Mouse (Mus musculus): ENCODE results near the gene Akap13.

Akap13 gene

GRCm38 (mm10) chr7:75460290-75460689 is 5.0 kb downstream of the Akap13 start:
- no peak for DNase-seq (ENCODE audit: low spot score in 2 of 2)

DNA sequence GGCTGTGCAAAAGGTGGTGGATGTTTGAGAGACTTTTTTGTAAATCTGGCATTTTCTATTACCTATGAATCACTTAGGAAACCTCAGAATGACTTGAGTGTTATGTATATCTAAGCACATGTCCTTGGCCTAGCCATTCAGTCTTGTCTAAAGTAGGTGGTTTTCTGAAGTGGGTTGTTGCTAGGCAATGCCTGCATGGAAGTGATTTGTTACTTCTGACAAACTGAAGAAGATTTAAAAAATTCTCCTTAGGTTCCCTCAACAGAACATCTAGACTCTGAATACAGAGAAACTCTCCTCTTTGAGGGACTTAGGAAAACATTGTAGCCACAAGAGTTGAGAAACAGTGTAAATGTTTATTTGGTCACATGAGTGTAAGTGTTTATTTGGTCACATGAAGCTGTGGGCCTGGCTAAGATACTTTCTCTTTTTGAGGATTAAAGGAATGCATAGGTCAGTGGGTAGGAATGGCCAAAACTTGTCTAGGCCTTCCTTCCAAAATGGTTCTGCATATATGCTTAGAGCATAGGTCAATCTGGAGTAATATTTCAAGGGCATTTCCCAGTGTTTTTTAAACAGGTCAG is 8.3 kb downstream of the Akap13 start:
- no peak for DNase-seq (ENCODE audit: low spot score in 2 of 2)

DNA sequence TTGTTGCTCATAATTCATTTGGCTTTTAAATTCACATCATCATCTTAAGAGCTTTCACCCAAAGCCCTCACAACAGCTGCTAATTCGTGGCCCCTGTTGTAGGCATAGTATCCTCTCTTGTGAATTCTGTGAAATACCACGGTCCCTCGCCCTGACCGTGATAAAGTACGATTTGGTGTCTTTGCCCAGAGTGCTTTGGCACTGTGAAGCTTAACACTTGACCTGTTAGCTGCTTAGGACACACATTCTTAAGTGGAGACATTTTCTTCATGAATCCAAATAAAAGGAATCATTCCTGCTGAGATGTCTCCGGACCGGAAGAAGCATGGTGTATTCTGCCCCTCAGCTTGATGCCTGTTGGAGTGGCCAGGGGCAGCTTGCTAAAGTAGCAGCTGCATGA is 12.5 kb downstream of the Akap13 start:
- no peak for DNase-seq (ENCODE audit: low spot score in 2 of 2)

GRCm38 (mm10) chr7:75470318-75470925 is 15.1 kb downstream of the Akap13 start:
- no peak for DNase-seq (ENCODE audit: low spot score in 2 of 2)

DNA sequence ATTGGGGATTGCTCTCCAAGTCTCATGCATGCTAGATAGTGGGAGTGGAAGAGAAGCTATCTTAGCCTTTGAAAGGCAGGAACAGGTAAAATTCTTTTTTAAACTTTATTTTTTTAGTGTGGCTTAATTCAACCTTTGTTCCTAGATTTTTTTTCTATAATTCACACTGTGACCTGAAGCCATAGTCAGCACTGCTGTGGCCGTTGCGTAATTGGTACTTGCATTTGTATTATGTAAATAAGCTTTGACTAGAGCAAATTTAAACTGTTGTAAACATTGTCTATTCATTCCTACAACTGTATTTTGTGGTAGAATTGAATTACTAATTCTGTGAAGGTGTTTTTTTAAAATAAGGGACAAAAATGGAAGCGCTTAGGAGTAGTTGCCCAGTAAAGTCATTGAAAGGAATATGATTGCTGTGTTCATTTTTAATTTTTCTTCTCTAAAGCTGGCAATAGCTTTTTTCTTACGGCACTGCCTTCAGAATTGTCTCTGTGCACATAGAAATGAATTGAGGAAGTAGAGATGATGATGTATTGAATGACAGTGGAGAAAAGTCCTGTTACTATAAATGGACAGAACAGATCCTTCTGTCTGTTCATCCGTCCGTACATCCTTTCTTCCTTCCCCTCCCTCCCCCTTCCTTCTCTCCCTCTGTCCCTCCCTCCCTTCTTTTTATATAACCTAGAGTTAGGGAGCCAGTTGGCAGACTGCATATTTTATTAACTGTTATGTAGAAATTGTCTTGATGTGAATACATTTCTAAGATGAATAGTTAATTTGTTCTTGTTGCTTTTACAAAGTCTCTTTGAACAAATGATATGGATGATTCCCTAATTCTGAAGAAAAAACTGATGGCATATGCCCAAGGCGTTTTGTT is 17.2 kb downstream of the Akap13 start:
- DNase-seq (ENCODE audit: low spot score in 2 of 2): no peak

GRCm38 (mm10) chr7:75473294-75473693 is 18.0 kb downstream of the Akap13 start:
- DNase-seq (ENCODE audit: low spot score in 2 of 2): no peak

DNA sequence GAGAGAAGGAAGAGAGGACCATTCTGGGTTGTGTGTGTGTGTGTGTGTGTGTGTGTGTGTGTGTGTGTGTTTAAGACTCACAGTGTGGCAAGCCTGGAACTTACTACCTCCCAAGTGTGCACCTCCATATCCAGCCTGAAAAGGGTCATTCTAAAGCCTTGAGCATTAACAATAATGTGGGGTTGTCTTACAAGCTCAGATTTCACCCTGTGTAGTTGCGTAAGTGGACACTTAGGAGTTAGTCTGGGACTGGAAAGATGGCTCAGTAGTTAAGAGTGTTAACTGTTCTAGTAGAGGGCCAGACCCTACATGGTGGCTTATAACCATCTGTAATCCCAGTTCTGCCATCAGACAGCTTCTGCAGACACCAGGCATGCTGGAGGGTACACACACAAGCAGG is 18.7 kb downstream of the Akap13 start:
- DNase-seq (ENCODE audit: low spot score in 2 of 2): no peak

DNA sequence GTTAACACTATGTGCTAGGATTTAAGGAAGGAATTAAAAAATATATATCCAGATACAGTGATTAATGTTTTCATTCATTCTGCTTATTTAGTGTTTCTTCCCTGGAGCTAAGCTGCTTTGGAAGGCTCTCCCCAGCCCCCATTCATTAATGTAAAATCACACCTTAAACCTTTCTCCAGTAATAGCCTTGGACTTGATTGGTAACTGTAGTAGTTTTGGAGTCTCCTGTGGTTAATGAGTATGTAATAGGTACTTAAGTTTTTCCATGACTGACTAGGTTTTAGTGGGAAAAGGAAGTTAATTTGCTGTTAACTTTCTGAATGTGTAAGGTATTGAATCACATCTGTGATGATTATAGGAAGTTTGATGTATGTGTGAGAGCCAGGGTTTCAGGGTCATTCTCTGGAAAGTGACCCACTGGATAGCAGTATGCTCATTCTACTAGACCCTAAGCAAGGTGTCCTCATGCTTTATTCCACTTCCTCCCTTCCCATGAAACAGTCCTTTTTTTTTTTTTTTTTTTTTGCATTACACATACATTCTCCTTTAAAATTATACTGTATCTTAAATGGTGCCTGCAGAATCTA is 19.3 kb downstream of the Akap13 start:
- no peak for DNase-seq (ENCODE audit: low spot score in 2 of 2)

DNA sequence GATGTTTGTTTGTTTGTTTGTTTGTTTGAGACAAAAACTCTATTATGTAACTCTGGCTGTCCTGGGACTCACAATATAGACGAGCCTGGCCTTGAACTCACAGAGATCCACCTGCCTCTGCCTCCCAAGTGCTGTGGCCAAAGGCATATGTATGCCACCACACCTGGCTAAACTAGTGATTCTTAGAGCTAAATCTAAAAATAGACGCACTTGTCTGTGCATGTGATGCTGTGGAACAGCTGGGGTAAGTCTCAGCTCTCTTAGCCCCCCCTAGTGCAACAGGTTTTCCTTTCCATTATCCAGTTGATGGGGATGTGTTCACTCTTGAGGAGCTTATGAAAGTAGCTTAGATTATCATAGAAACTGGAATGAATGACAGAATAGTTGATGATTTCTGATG is 22.7 kb downstream of the Akap13 start:
- DNase-seq (ENCODE audit: low spot score in 2 of 2): no peak

DNA sequence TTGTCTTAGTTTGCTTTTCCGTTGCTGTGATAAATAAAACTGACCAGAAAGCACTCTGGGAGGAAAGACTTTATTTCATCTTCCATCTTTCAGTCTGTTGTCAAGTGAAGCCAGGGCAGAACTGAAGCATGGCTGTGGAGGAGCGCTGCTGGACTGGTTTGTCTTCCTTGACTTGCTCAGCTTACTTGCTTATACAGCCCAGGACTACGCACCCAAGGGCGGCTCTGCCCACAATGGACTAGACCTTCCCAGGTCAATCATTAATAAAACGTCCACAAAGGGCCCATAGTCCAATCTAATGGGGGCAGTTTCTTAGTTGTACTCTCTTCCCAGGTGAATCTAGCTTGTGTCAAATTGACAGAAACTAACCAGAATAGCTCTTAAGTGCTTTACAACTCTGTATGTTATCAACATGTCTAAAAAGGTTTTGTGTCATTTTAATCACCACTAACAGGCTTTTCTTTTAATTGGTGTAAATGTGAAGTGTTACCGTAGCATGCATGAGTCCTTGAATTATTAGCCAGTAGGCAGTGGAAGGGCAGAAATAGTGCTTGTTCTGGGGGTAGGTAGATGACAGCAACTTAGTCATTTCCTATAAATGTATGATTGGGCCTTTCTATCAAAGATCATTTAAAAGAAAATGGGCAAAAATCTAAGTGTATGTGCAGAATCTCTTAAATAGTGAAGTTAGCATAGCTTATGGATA is 25.5 kb downstream of the Akap13 start:
- no peak for DNase-seq (ENCODE audit: low spot score in 2 of 2)

DNA sequence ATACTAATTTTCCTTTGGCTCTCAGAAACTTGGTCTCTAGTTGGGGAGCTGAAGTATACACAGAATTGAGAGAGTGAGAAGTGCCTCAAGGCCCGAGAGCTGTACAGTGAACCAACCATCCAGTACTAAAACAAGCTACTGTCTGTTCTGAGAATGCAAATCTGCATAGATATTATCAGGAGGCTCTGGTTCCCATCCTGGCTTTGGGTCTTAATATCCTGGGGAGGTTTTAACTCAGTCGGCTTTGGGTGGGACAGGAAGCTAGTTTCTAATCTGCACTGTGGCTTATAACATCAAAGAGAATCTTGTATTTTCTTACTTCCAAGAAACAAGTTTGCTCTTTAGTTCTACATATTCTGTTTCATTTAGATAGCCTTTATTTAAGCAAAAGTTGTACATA is 30.7 kb downstream of the Akap13 start:
- no peak for DNase-seq (ENCODE audit: low spot score in 2 of 2)

DNA sequence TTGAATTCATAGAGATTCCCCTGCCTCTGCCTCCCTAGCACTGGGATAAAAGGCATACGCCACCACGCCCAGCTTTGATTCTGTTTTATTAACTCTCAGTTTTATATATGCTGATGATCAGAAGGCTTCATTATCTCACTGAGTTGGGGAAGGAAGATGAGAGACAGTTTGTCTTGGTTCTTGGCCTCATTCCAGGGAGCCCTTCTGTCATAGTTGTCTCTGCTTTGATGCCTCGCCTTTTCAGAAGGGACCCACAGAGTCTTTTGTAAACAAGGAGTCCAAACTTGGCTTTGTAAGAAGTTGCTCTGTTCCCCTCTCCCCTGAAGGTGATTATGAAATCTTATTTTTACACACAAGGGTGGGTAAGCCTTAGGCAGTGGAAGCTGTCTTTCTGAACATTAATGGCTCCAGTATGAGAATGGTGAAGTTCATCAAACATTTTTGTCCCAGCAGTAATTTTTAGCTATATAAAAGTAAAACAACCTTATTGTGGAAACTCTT is 40.7 kb downstream of the Akap13 start:
- DNase-seq (ENCODE audit: low spot score in 2 of 2): no peak

GRCm38 (mm10) chr7:75498627-75499026 is 43.3 kb downstream of the Akap13 start:
- DNase-seq (ENCODE audit: low spot score in 2 of 2): no peak

- DNase-seq (ENCODE audit: low spot score in 2 of 2): no peak
These were observed 43.9 kb downstream of the Akap13 start for GRCm38 (mm10) chr7:75499271-75499670.

DNA sequence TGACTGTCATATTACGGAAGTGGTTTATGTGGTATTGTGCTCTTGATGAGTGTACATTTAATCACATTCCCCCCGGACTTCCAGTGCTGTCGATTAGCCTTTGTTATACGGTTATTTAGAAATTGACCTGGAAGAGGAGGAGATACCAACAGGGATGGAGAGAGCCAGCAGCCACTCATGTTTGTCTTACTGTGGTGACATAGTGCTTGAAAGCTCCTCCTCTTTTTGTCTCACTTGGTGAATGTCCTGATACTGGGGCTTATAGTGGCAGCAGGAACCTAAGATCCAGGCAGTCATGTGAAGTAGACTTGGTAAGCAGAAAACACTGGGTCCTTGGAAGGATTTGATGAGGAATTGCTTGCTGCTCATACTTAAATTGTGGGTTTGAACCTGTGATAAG is 44.8 kb downstream of the Akap13 start:
- no peak for DNase-seq (ENCODE audit: low spot score in 2 of 2)

- no peak for DNase-seq (ENCODE audit: low spot score in 2 of 2)
These were observed 45.5 kb downstream of the Akap13 start for GRCm38 (mm10) chr7:75500793-75501192.

DNA sequence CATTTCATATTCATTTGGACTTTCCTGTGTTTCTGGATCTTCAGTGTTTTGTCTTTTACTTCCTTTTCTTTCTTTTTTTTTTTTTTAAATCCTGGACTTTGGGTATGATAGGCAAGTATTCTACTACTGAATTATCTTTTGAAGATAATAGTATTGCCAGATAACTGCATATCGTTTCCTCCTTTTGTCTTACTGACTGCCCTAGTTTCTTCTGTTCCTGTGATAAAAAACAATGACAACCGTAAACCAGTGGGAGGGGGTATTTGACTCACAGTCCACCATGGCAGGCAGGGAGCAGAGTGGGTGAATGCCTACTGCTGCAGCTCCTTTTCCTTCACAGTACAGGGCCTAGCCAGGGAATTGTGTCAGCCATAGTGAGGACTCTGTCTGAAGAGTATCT is 49.2 kb downstream of the Akap13 start:
- DNase-seq (ENCODE audit: low spot score in 2 of 2): no peak

GRCm38 (mm10) chr7:75506628-75507027 is 51.3 kb downstream of the Akap13 start:
- DNase-seq (ENCODE audit: low spot score in 2 of 2): no peak

- no peak for DNase-seq (ENCODE audit: low spot score in 2 of 2)
These were observed 53.9 kb downstream of the Akap13 start for GRCm38 (mm10) chr7:75509085-75509873.

- DNase-seq (ENCODE audit: low spot score in 2 of 2): no peak
These were observed 60.1 kb downstream of the Akap13 start for GRCm38 (mm10) chr7:75515472-75515871.

Data from frontal cortex, postnatal 10 days (tissue).